Mouse (Mus musculus): Measurements from ENCODE around the gene Tmem265.

DNA sequence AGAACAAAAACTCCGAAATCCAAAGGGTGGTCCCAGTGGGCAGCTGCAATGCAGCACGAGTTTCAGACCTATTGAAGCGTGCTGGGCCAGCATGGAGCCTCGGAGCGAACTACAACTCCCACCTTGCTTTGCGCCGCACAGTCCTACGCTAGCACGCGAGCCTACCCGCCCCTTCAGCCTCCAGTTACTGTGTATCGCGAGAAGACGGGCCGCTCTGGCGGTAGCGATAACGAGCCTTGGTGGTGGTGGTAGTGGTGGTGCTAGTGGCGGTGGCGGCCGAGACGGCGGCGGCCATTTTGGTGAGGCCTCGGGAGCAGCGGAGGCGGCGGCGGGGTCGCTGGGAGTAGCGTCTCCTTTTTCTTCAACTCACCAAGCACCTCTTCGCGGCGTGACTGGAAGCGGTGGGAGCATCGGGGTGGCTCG, 49.4 kb upstream of the Tmem265 start, which contains the start of gene Srcap:
- TF ChIP-seq POLR2A (IDR thresholded peaks at IDR 0.05; ENCODE audit: insufficient read length, low read depth) (peak; percentile 90), MAX (IDR thresholded peaks at IDR 0.05; ENCODE audit: low read depth) (no peak), MYOD1 (IDR thresholded peaks at IDR 0.05; ENCODE audit: control insufficient read depth in 1 of 3, insufficient read length in 2 of 3, low read depth in 2 of 3) (no peak)
